Mouse (Mus musculus): ENCODE data around the gene Zfp810.

Gene Zfp810

DNA sequence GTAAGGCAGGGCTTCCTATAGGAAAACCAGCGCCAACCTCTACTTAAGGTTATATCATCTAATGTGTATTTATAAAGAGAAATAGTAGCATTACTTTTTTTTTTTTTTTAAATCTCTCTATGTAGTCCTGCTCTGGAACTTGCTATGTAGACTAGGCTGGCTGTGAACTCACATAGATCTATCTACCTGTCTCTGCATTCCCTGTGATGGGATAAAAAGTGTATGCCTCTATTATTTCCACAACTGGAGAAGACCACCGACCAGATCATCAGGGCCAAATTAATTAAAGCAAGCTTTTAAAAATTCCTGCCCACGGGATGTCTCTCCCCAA lies 47.4 kb downstream of the Zfp810 start:
- no peak for DNase-seq (ENCODE audit: low read depth, low spot score)

DNA sequence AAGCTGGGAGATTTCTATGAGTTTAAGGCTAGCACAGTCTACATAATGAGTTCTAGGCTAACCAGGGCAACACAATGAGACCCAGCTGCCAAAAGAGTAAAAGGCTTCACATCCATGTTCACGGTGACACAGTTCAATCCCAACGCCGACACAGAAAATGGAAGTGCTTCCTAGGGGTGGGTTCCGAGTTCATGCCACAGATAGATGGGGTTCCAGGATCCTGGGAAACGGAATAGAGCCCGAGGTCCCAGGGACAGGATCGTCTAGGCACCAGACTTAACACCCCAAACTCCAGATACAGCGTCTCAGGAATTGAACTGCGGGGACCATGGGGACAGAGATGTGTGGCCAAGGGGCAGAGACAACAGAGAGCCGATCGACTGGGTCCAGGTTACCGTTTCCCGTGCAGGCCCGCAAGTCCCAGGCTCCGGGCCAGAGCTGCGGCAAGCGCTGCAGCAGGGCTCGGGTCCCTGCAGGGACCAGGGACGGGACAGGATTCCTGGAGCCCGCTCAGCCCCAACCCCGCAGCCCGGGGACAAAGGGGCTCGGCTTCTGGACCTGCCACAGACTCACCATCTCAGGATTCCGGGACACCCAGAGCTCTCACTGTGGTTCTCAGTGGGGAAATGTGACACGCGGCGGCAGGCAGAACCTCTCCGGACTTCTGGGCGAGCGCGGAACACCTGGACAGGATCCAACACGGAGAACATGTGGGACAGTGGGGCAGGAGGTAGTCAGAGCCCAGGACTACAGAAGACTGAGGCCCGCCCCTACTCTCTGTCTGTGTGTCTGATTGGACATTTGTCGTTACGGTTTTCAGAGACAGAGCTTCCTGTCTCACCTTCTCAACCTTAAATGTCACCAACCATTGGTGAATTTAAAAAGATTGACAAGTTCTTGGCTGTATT lies 48.0 kb downstream of the Zfp810 start, which contains the start of gene Zfp599:
Zfp599 (minus strand) TSS at position 712 of the 908 bp plus-strand sequence.
- DNase-seq (ENCODE audit: low read depth, low spot score) = peak; percentile 24

DNA sequence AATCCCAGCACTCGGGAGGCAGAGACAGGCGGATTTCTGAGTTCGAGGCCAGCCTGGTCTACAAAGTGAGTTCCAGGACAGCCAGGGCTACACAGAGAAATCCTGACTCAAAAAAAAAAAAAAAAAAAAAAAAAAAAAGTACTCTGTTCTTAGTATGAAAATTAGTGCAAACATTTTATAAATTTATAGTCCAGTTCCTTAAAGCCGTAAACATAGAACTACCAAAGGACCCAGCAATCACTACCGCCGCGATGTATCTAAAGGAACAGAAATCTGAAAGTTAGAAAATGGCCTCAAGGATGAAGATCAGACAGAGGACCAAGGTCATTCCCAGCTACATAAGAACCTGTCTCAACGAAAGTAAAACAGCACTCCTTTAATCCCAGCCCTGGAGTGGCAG lies 48.7 kb downstream of the Zfp810 start:
- DNase-seq (ENCODE audit: low read depth, low spot score) = no peak

DNA sequence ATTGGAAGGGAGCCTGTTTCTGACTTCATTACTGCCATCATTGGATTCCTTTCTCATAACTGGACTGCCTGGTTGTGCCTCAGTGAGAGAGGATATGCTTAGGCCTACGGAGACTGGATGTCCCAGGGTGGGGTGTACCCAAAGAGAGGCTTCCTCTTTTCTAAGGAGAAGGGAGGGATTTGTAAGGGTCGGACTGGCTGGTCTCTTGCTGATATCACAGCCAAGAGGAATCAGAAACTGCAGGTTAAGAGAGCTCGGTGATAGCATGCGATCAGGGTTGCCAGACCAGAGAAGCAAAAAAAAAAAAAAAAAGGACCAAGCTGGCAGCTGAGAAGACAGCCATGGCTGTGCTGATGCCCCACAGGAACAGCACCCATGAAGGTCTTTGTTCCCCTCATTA lies 50.9 kb downstream of the Zfp810 start:
- DNase-seq (ENCODE audit: low read depth, low spot score) = no peak

DNA sequence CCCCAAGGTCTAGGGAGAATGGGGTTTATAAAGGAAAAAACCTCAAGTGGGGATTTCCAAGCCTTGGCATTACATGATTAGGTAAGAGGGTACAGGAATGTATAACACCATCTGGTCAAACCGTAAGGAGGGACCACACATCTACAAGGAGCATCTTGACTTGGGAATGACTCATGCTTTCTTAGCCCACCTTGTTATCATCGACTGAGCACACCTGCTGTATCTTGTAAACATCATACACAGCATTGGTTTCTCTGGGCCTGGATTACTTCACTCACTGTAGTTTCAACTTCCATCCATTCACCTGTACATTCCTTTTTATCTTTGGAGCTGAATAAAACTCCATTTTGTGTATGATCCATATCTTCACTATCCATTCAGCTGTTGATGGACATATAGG lies 63.2 kb downstream of the Zfp810 start:
- no peak for DNase-seq (ENCODE audit: low read depth, low spot score)

- no peak for DNase-seq (ENCODE audit: low read depth, low spot score)
These were observed 67.4 kb downstream of the Zfp810 start for GRCm38 (mm10) chr9:22240001-22240400.

DNA sequence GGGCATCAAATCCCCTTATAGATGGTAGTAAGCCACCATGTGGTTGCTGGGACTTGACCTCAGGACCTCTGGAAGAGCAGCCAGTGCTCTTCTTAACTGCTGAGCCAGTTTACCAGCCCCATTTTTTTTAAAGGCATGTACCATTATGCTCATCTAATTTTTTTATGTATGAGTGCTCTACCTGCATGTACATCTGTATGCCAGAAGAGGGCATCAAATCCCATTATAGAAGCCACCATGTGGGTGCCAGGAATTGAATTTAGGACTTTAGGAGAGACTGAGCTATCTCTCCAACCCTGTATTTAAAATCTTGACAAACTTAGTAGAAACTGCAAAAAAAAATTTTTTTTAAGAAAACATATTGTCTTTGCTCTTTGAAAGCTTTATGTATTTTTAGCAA lies 76.9 kb downstream of the Zfp810 start:
- no peak for DNase-seq (ENCODE audit: low read depth, low spot score)

- DNase-seq (ENCODE audit: low read depth, low spot score) = no peak
These were observed 77.4 kb downstream of the Zfp810 start for GRCm38 (mm10) chr9:22230061-22230460.

- DNase-seq (ENCODE audit: low read depth, low spot score) = no peak
These were observed 77.9 kb downstream of the Zfp810 start for GRCm38 (mm10) chr9:22229386-22230026.

GRCm38 (mm10) chr9:22226846-22227245 lies 80.6 kb downstream of the Zfp810 start:
- no peak for DNase-seq (ENCODE audit: low read depth, low spot score)
